Mouse (Mus musculus) CH12.LX (cell line): Measurements from ENCODE around the gene Hbq1b. TPM values are rescaled to one million over a fixed set of nuclear protein-coding genes. Genes with fewer than 3 reads are reported as not detected.

Source experiments
- DNase-seq: peaks from one replicate; pipeline ENCODE4 v3.0.0-alpha.2; 2013; ENCODE audit errors: extremely low read depth
- H3K27ac ChIP-seq: 2 replicates; pipeline ENCODE4 v1.5.1; 2012; ENCODE audit warnings: low read depth, mild to moderate bottlenecking, control low read depth, moderate library complexity; ENCODE audit not compliant: insufficient read depth
- H3K27me3 ChIP-seq: replicated peaks from 2 replicates; pipeline ENCODE3; 2012; ENCODE audit warnings: inconsistent platforms
- H3K36me3 ChIP-seq, 2 experiments: replicated peaks in 1 of 2; 2 replicates each; pipeline versions ENCODE3 to v1.6.1; 2012; ENCODE audit warnings: inconsistent platforms in 1 of 2, low read length in 1 of 2, mild to moderate bottlenecking in 1 of 2, mixed read lengths in 1 of 2, moderate library complexity in 1 of 2; ENCODE audit not compliant: control insufficient read depth in 1 of 2, insufficient read depth in 1 of 2
- H3K4me1 ChIP-seq, 2 experiments: 2 replicates each; pipeline ENCODE4 v1.6.1; 2012; ENCODE audit warnings: inconsistent platforms in 1 of 2, moderate library complexity in 1 of 2; ENCODE audit not compliant: insufficient read depth in 2 of 2, control insufficient read depth in 1 of 2
- H3K4me2 ChIP-seq: 2 replicates; pipeline ENCODE4 v1.6.1; 2012; ENCODE audit warnings: low read depth, mild to moderate bottlenecking, control low read depth; ENCODE audit not compliant: poor library complexity, insufficient read depth, severe bottlenecking
- H3K4me3 ChIP-seq, 3 experiments: fragments of 150-350 bp in 1 of 3; sonication (generic) in 1 of 3; replicated peaks in 1 of 3; 2 replicates each; pipeline versions ENCODE3 to v1.5.1; 2011 to 2012; ENCODE audit warnings: low read depth in 2 of 3, low read length in 2 of 3, mild to moderate bottlenecking in 2 of 3, moderate library complexity in 2 of 3, control low read depth in 1 of 3, improper control_type of control experiment in 1 of 3, inconsistent platforms in 1 of 3, mixed read lengths in 1 of 3; ENCODE audit not compliant: poor library complexity in 1 of 3
- H3K79me2 ChIP-seq: replicated peaks from 2 replicates; pipeline ENCODE4 v1.6.1; 2012; ENCODE audit warnings: mild to moderate bottlenecking, moderate library complexity; ENCODE audit not compliant: control insufficient read depth, poor library complexity, insufficient read depth, severe bottlenecking; ENCODE audit errors: extremely low read depth
- H3K9ac ChIP-seq: 2 replicates; pipeline ENCODE4 v1.6.1; 2012; ENCODE audit warnings: low read depth, mild to moderate bottlenecking, control low read depth, moderate library complexity; ENCODE audit not compliant: insufficient read depth
- H3K9me3 ChIP-seq: replicated peaks from 2 replicates; pipeline ENCODE3; 2012; ENCODE audit warnings: low read length, inconsistent platforms, mixed read lengths
- BHLHE40 ChIP-seq: IDR thresholded peaks from 2 replicates; pipeline ENCODE4 v1.6.1; 2011; ENCODE audit warnings: mild to moderate bottlenecking, low read depth, low read length, improper control_type of control experiment
- CHD1 ChIP-seq: IDR thresholded peaks from 2 replicates; pipeline ENCODE4 v1.6.1; 2012; ENCODE audit warnings: low read depth, low read length, improper control_type of control experiment, inconsistent platforms
- CTCF ChIP-seq, 2 experiments: IDR thresholded peaks in 1 of 2; conservative IDR thresholded peaks in 1 of 2; 2 replicates each; pipeline ENCODE4 v1.5.1; 2011 to 2012; ENCODE audit warnings: low read depth in 2 of 2, low read length in 2 of 2, improper control_type of control experiment in 1 of 2, inconsistent platforms in 1 of 2, mild to moderate bottlenecking in 1 of 2, moderate library complexity in 1 of 2
- E2F4 ChIP-seq: IDR thresholded peaks from 2 replicates; pipeline ENCODE4 v1.6.1; 2011; ENCODE audit warnings: low read depth, low read length, improper control_type of control experiment; ENCODE audit not compliant: insufficient replicate concordance
- EP300 ChIP-seq: IDR thresholded peaks from 2 replicates; pipeline ENCODE4 v1.6.1; 2011; ENCODE audit warnings: low read length, improper control_type of control experiment
- ETS1 ChIP-seq: conservative IDR thresholded peaks from 2 replicates; pipeline ENCODE4 v1.6.1; 2012; ENCODE audit warnings: low read depth, mild to moderate bottlenecking, inconsistent platforms, low read length, improper control_type of control experiment, moderate library complexity
- GABPA ChIP-seq: IDR thresholded peaks from 2 replicates; pipeline ENCODE4 v1.6.1; 2012; ENCODE audit warnings: low read depth, low read length, improper control_type of control experiment, inconsistent platforms; ENCODE audit not compliant: insufficient replicate concordance
- IRF4 ChIP-seq: IDR thresholded peaks from 2 replicates; pipeline ENCODE4 v1.6.1; 2014; ENCODE audit warnings: low read depth, mild to moderate bottlenecking, inconsistent platforms, low read length, improper control_type of control experiment
- JUN ChIP-seq: IDR thresholded peaks from 2 replicates; pipeline ENCODE4 v1.6.1; 2011; ENCODE audit warnings: low read depth, mild to moderate bottlenecking, low read length, improper control_type of control experiment, moderate library complexity; ENCODE audit not compliant: insufficient read depth
- JUND ChIP-seq: conservative IDR thresholded peaks from 2 replicates; pipeline ENCODE4 v1.6.1; 2011; ENCODE audit warnings: low read depth, low read length, improper control_type of control experiment
- KAT2A ChIP-seq: IDR thresholded peaks from 2 replicates; pipeline ENCODE4 v1.6.1; 2012; ENCODE audit warnings: low read length, improper control_type of control experiment, inconsistent platforms; ENCODE audit not compliant: insufficient replicate concordance
- MAFK ChIP-seq: IDR thresholded peaks from 2 replicates; pipeline ENCODE4 v1.6.1; 2011; ENCODE audit warnings: low read length, improper control_type of control experiment; ENCODE audit not compliant: insufficient replicate concordance
- MXI1 ChIP-seq: IDR thresholded peaks from 2 replicates; pipeline ENCODE4 v1.6.1; 2011; ENCODE audit warnings: mild to moderate bottlenecking, low read depth, low read length, improper control_type of control experiment
- NELFE ChIP-seq: IDR thresholded peaks from 2 replicates; pipeline ENCODE4 v1.6.1; 2011; ENCODE audit warnings: low read depth, low read length, improper control_type of control experiment
- NRF1 ChIP-seq: IDR thresholded peaks from 2 replicates; pipeline ENCODE4 v1.6.1; 2014; ENCODE audit warnings: low read depth, mild to moderate bottlenecking, inconsistent platforms, low read length, improper control_type of control experiment, moderate library complexity
- RAD21 ChIP-seq: IDR thresholded peaks from 2 replicates; pipeline ENCODE4 v1.6.1; 2011; ENCODE audit warnings: low read depth, mild to moderate bottlenecking, low read length, improper control_type of control experiment, moderate library complexity
- RCOR1 ChIP-seq: conservative IDR thresholded peaks from 2 replicates; pipeline ENCODE4 v1.6.1; 2012; ENCODE audit warnings: low read depth, mild to moderate bottlenecking, inconsistent platforms, low read length, improper control_type of control experiment
- SMC3 ChIP-seq: IDR thresholded peaks from 2 replicates; pipeline ENCODE4 v1.6.1; 2011; ENCODE audit warnings: low read depth, low read length, improper control_type of control experiment
- TCF12 ChIP-seq: IDR thresholded peaks from 2 replicates; pipeline ENCODE4 v1.6.1; 2014; ENCODE audit warnings: low read depth, mild to moderate bottlenecking, inconsistent platforms, low read length, improper control_type of control experiment
- UBTF ChIP-seq: IDR thresholded peaks from 2 replicates; pipeline ENCODE4 v1.6.1; 2012; ENCODE audit warnings: low read depth, mild to moderate bottlenecking, inconsistent platforms, low read length, improper control_type of control experiment, moderate library complexity
- USF1 ChIP-seq: IDR thresholded peaks from 2 replicates; pipeline ENCODE4 v1.6.1; 2014; ENCODE audit warnings: low read depth, mild to moderate bottlenecking, inconsistent platforms, low read length, improper control_type of control experiment
- ZKSCAN1 ChIP-seq: IDR thresholded peaks from 2 replicates; pipeline ENCODE4 v1.6.1; 2012; ENCODE audit warnings: low read depth, inconsistent platforms, low read length, improper control_type of control experiment, borderline replicate concordance
- dilution Hi-C: fragments of 300-500 bp; cut with MboI; formaldehyde crosslinking; loops from 2 replicates; pipeline ENCODE4 v1.14.3; 2020; ENCODE audit warnings: low sequenced_read_pairs; ENCODE audit not compliant: extremely low pct_unique_long_range_greater_than_20kb, extremely low pct_ligation_motif_present
- in situ Hi-C: fragments of 300-500 bp; cut with MboI; formaldehyde crosslinking; loops from 3 replicates; pipeline ENCODE4 v1.14.3; 2019; ENCODE audit warnings: low sequenced_read_pairs, low pct_ligation_motif_present, low pct_unique_long_range_greater_than_20kb, mixed read lengths
- polyA plus RNA-seq: library from polyadenylated mRNA; unstranded; fragments of >175 nt; gene quantifications from 2 replicates; pipeline ENCODE4 v1.2.1, GENCODE M21; 2012; ENCODE audit warnings: low read depth; ENCODE audit not compliant: insufficient read length
- total RNA-seq, 2 experiments: library from RNA; depleted of rRNA; stranded (reverse); fragments of 300-350 nt in 1 of 2; fragments of >200 nt in 1 of 2; gene quantifications; 2 replicates each; pipeline ENCODE4 v1.2.3; 2012 to 2014

The Hbq1b gene
- total and polyA plus RNA-seq, 3 experiments: not detected

DNA sequence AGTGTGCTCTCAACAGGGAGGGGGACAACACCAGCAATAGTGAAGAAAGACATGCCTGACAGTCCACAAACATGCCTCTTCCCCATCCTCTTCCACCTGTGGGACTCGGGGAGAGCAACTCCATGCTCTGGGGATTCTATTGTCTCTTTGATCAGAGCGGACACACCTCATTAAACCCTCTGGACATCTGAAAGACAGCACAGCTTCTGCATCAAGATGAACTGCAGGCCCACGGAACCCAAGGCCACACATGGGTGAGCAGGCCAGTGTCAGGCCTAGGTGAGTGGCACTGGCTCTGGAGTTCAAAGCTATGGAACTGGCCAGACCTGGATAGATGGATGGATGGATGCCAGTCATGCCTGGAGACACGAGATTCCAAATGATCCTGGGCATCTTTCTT, 22.7 kb downstream of the Hbq1b start:
- Histone ChIP-seq H3K9me3 (no peaks in the 10 kb centered on the region), H3K4me2 (no peak overlapping the region), H3K27ac (no peak overlapping the region), H3K4me3 (no peak overlapping the region)
- no peak for DNase-seq
- in situ Hi-C loops: loop anchor here (10.0 to 25.0 kb wide), 2 partner anchors 125 to 322 kb away; no protein-coding TSS in a partner anchor
- TF ChIP-seq JUN (no peak), ETS1 (no peak), CTCF (conservative IDR thresholded peaks at IDR 0.05 in 1 of 2, IDR thresholded peaks at IDR 0.05 in 1 of 2; ENCODE audit: low read depth in 2 of 2, low read length in 2 of 2) (no peak), E2F4 (no peak), GABPA (no peak), MAFK (no peak), BHLHE40 (no peak), NRF1 (no peak), SMC3 (no peak), RAD21 (no peak)
- TF ChIP-seq, all 38 proteins: peak for 0
- Histone ChIP-seq H3K27me3 (peaks cover 6% of the 10 kb centered on the region), H3K36me3 (no peaks in the 10 kb centered on the region), H3K4me1 (peaks cover 0 to 3% of the 10 kb centered on the region in 2 experiments; a peak in 2 of 4 replicates), H3K79me2 (no peaks in the 10 kb centered on the region), H3K9ac (no peak overlapping the region)
- dilution Hi-C loops: no loop called here

DNA sequence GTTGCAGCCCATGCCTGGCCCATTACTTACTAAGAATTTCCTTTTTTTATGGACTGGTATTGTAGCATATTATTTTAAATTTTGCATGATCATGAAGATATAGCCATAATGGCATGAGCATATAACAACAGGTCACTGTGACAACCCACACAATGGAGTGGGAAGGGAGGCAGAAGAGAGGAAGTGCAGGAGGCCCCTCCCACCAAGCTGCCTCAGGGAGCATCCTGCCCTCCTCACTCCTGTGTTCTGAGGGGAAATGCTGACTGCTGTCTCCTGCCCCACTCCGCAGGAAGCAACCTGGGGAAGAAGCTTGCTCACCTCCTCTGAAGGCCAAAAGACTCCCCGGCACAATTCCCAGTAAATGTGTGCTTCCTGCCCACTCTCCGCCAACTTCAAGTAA, 23.2 kb downstream of the Hbq1b start:
- H3K4me3 ChIP-seq: no peak overlapping the region
- no peak overlapping the region for H3K4me2 ChIP-seq
- dilution Hi-C loops: no loop called here
- peaks cover 0 to 3% of the 10 kb centered on the region in 2 experiments; a peak in 2 of 4 replicates for H3K4me1 ChIP-seq
- H3K9ac ChIP-seq: no peak overlapping the region
- no peaks in the 10 kb centered on the region for H3K36me3 ChIP-seq
- no peaks in the 10 kb centered on the region for H3K79me2 ChIP-seq
- DNase-seq: no peak
- in situ Hi-C loops: loop anchor here (10.0 to 25.0 kb wide), 2 partner anchors 125 to 323 kb away; no protein-coding TSS in a partner anchor
- no peaks in the 10 kb centered on the region for H3K9me3 ChIP-seq
- no peak for TF ChIP-seq USF1
- no peak for TF ChIP-seq CTCF (conservative IDR thresholded peaks at IDR 0.05 in 1 of 2, IDR thresholded peaks at IDR 0.05 in 1 of 2; ENCODE audit: low read depth in 2 of 2, low read length in 2 of 2)
- TF ChIP-seq NRF1: no peak
- TF ChIP-seq IRF4: no peak
- no peak for TF ChIP-seq MAFK
- no peak for TF ChIP-seq KAT2A
- no peak for TF ChIP-seq RCOR1
- TF ChIP-seq TCF12: no peak
- TF ChIP-seq ZKSCAN1: no peak
- TF ChIP-seq MXI1: no peak
- no peak for TF ChIP-seq EP300
- TF ChIP-seq NELFE: no peak
- no peak for TF ChIP-seq UBTF
- TF ChIP-seq CHD1: no peak
- TF ChIP-seq SMC3: no peak
- no peak for TF ChIP-seq JUND
- TF ChIP-seq, all 38 proteins: peak for 0
- Histone ChIP-seq H3K27ac (no peak overlapping the region), H3K27me3 (peaks cover 5% of the 10 kb centered on the region)
